Mouse (Mus musculus) bone marrow, adult 2 months (tissue): ENCODE measurements around the gene Anapc5.

Source experiments
- CTCF ChIP-seq: fragments of 200-500 bp; IDR thresholded peaks from 2 replicates; pipeline ENCODE4 v1.5.1; 2011; ENCODE audit warnings: low read length, control low read depth; ENCODE audit not compliant: control insufficient read depth, insufficient read depth
- POLR2A ChIP-seq: fragments of 200-500 bp; IDR thresholded peaks from 2 replicates; pipeline ENCODE4 v1.6.1; 2011; ENCODE audit warnings: low read depth, mild to moderate bottlenecking, control low read depth, low read length, borderline replicate concordance; ENCODE audit not compliant: control insufficient read depth

DNA sequence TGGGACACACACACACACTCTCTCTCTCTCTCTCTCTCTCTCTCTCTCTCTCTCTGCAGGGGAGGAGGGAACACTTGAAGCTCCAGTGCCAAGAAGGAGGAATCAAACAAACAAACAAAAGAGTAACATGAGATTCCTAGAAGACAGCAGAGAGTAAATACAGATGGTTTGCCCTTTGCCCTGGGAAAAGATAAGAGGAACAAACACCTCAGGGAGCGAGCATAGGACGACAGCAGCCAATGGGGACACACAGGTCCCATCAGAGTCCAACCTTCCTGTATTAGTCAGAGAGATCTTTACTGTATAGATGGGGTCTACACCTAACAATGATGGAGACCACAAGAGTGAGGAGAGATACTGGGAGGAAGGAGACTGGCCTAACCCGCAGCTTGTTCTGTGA, 23.3 kb downstream of the Anapc5 start:
- no peak for TF ChIP-seq CTCF
- TF ChIP-seq POLR2A = no peak
